Mouse (Mus musculus) heart, embryonic 12.5 days (tissue): ENCODE data around the gene Hacd4. TPM values are rescaled to one million over a fixed set of nuclear protein-coding genes. Genes with fewer than 3 reads are reported as not detected.
"Not testable (repeated sequence)": the region's sequence is repeated elsewhere in the genome, so short reads cannot be mapped to it uniquely, and the experiment has no call there.

Experiments
- ATAC-seq: fragments of 200-750 bp; cut with Nextera tagmentation; 2 replicates; pipeline ENCODE4 v1.8.0; 2017; ENCODE audit warnings: moderate TSS enrichment, moderate library complexity; ENCODE audit not compliant: insufficient number of reproducible peaks, low FRiP score
- H3K27ac ChIP-seq: fragments of 300-500 bp; sonication (generic); 2 replicates; pipeline ENCODE4 v1.5.1; 2016; ENCODE audit warnings: mild to moderate bottlenecking, moderate library complexity; ENCODE audit not compliant: poor library complexity, severe bottlenecking
- H3K27me3 ChIP-seq: fragments of 300-500 bp; sonication (generic); replicated peaks from 2 replicates; pipeline ENCODE4 v1.6.1; 2016; ENCODE audit warnings: mild to moderate bottlenecking, moderate library complexity
- H3K36me3 ChIP-seq: fragments of 300-500 bp; sonication (generic); 2 replicates; pipeline ENCODE4 v1.6.1; 2016; ENCODE audit warnings: mild to moderate bottlenecking, moderate library complexity
- H3K4me1 ChIP-seq: fragments of 300-500 bp; sonication (generic); replicated peaks from 2 replicates; pipeline ENCODE4 v1.6.1; 2016; ENCODE audit warnings: mild to moderate bottlenecking
- H3K4me2 ChIP-seq: fragments of 300-500 bp; sonication (generic); 2 replicates; pipeline ENCODE4 v1.6.1; 2016; ENCODE audit warnings: mild to moderate bottlenecking, moderate library complexity
- H3K4me3 ChIP-seq: fragments of 300-500 bp; sonication (generic); 2 replicates; pipeline ENCODE4 v1.5.1; 2016; ENCODE audit warnings: mild to moderate bottlenecking
- H3K9ac ChIP-seq: fragments of 300-500 bp; sonication (generic); 2 replicates; pipeline ENCODE4 v1.6.1; 2016; ENCODE audit warnings: mild to moderate bottlenecking, moderate library complexity
- H3K9me3 ChIP-seq: fragments of 300-500 bp; sonication (generic); replicated peaks from 2 replicates; pipeline ENCODE4 v1.6.1; 2016; ENCODE audit warnings: mild to moderate bottlenecking, moderate library complexity
- WGBS: fragments of 180-500 bp; shearing (Covaris S2); methylation state at CpG from one replicate; pipeline ENCODE4 v1.1.7; 2016; 5-methylcytosine and 5-hydroxymethylcytosine counted together
- polyA plus RNA-seq: library from polyadenylated mRNA; unstranded; fragments of >200 nt; fragmentation: Nextera tagmentation; extraction: Ambion mirVana; gene quantifications from 2 replicates; pipeline ENCODE4 v1.2.1, GENCODE M21; 2016

Gene Hacd4
- polyA plus RNA-seq, 1 experiment from 2014 or later, result 8.8 TPM

DNA sequence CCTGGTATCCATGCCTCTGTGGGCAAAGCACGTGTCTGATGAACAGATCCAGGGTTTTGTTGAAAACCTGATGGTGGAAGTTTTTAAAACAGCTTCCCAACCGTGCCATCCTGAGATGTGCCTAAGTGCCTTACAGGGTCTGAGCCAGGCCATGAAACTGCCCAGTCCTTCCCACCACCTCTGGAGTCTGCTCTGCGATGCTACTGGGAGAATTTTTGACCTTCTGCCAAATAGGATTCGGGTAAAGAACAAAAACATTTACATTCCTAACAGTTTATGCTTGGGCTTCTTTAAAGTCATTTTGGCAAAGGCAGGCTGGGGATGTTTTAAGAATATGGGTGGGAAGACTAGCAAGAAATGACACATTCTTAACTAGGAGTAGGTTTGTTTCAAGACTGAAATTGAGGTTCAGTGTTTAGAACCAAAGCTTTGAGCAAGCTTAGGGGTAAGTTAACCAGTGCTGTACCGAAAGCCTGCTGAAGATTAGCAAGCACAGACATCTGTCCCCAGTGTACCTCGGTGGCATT, 41.7 kb downstream of the Hacd4 start:
- Histone ChIP-seq H3K4me2 (no peak overlapping the region), H3K9me3 (no peaks in the 10 kb centered on the region), H3K27ac (no peak overlapping the region), H3K27me3 (no peaks in the 10 kb centered on the region), H3K4me1 (no peaks in the 10 kb centered on the region), H3K9ac (no peak overlapping the region), H3K4me3 (no peak overlapping the region), H3K36me3 (no peaks in the 10 kb centered on the region)
- WGBS, result 61% methylated on average over 6 of the region's 6 CpGs
- ATAC-seq, result no peak

DNA sequence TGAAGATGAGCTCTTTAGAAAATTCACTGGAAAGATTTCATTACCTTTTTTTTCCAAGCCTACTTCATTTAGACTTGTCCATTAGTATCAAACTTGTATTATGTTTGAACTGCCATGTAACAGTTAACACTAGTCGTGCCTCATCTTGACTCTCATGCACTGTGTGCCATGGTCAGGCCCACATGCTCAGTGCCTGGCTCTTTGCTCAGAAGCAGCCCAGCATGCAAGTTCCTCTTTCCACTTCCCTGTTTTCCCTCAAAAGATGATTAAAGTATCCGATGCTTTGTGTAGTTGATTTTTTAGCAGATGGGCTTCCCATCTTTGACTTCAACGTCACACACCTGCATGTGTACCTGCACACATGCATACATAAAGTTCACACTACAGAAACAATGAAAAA, 43.0 kb downstream of the Hacd4 start:
- no peak for ATAC-seq
- H3K4me3 ChIP-seq, result no peak overlapping the region
- no peaks in the 10 kb centered on the region for H3K4me1 ChIP-seq
- no peaks in the 10 kb centered on the region for H3K36me3 ChIP-seq
- H3K27me3 ChIP-seq, result no peaks in the 10 kb centered on the region
- H3K9ac ChIP-seq, result no peak overlapping the region
- no peaks in the 10 kb centered on the region for H3K9me3 ChIP-seq
- H3K27ac ChIP-seq, result no peak overlapping the region
- WGBS, result 81% methylated on average over 3 of the region's 3 CpGs
- no peak overlapping the region for H3K4me2 ChIP-seq

DNA sequence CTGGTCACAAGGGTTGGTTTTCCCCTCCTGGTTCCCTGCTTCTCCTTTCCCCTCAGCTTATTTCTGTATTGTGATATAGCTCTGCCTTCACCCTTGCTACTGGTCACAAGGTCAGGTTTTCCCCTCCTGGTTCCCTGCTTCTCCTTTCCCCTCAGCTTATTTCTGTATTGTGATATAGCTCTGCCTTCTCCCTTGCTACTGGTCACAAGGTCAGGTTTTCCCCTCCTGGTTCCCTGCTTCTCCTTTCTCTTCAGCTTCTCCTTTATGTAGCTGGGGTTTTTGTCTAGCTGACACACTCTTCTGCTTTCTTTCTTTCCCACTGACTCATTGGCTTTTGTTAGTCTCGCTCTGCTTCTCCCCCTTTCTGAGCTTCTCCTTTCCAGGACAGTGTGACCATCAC, 48.1 kb downstream of the Hacd4 start:
- H3K27me3 ChIP-seq, result not testable (repeated sequence)

GRCm38 (mm10) chr4:88390036-88390435, 48.7 kb downstream of the Hacd4 start:
- Histone ChIP-seq H3K9ac (no peak overlapping the region), H3K27ac (no peak overlapping the region), H3K27me3 (no peaks in the 10 kb centered on the region), H3K4me3 (no peak overlapping the region), H3K9me3 (no peaks in the 10 kb centered on the region), H3K4me2 (no peak overlapping the region), H3K36me3 (no peaks in the 10 kb centered on the region), H3K4me1 (no peaks in the 10 kb centered on the region)
- ATAC-seq, result no peak
- WGBS, result 75% methylated on average over 1 of the region's 1 CpGs

More for the DNA sequence above, 48.1 kb downstream of the Hacd4 start:
- 82% methylated on average over 1 of the region's 1 CpGs for WGBS
- H3K9ac ChIP-seq, H3K4me3 ChIP-seq, H3K4me1 ChIP-seq, H3K36me3 ChIP-seq, H3K4me2 ChIP-seq, H3K9me3 ChIP-seq, ATAC-seq, H3K27ac ChIP-seq: not testable (repeated sequence)

GRCm38 (mm10) chr4:88372293-88373224, 66.2 kb downstream of the Hacd4 start:
- no peak for ATAC-seq
- no peak overlapping the region for H3K9ac ChIP-seq
- H3K4me2 ChIP-seq, result no peak overlapping the region
- H3K36me3 ChIP-seq, result peaks cover 5% of the 10 kb centered on the region; the same call in 1 of the 2 replicates
- 0 out of 2 replicates have a peak, but pooled peaks cover 3% of the 10 kb centered on the region for H3K4me1 ChIP-seq
- H3K4me3 ChIP-seq, result no peak overlapping the region
- WGBS, result 78% methylated on average over 18 of the region's 18 CpGs
- no peaks in the 10 kb centered on the region for H3K9me3 ChIP-seq
- no peak overlapping the region for H3K27ac ChIP-seq
- H3K27me3 ChIP-seq, result no peaks in the 10 kb centered on the region

- Histone ChIP-seq H3K4me3 (no peak overlapping the region), H3K9me3 (no peaks in the 10 kb centered on the region), H3K4me2 (no peak overlapping the region), H3K27ac (no peak overlapping the region), H3K27me3 (no peaks in the 10 kb centered on the region), H3K36me3 (peaks cover 5% of the 10 kb centered on the region; the same call in 1 of the 2 replicates), H3K9ac (no peak overlapping the region), H3K4me1 (0 out of 2 replicates have a peak, but pooled peaks cover 3% of the 10 kb centered on the region)
- no peak for ATAC-seq
- 92% methylated on average over 8 of the region's 8 CpGs for WGBS
Observed at GRCm38 (mm10) chr4:88370819-88371218, 67.9 kb downstream of the Hacd4 start.

- H3K4me2 ChIP-seq, result no peak overlapping the region
- H3K9me3 ChIP-seq, result no peaks in the 10 kb centered on the region
- no peaks in the 10 kb centered on the region for H3K27me3 ChIP-seq
- H3K9ac ChIP-seq, result no peak overlapping the region
- WGBS, result 87% methylated on average over 6 of the region's 6 CpGs
- H3K4me1 ChIP-seq, result 0 out of 2 replicates have a peak, but pooled peaks cover 3% of the 10 kb centered on the region
- no peak overlapping the region for H3K4me3 ChIP-seq
- no peak overlapping the region for H3K27ac ChIP-seq
- ATAC-seq, result no peak
- peaks cover 5% of the 10 kb centered on the region; the same call in 1 of the 2 replicates for H3K36me3 ChIP-seq
Observed at GRCm38 (mm10) chr4:88369951-88370350, 68.8 kb downstream of the Hacd4 start.

GRCm38 (mm10) chr4:88357431-88357830, 81.3 kb downstream of the Hacd4 start:
- H3K27ac ChIP-seq, result no peak overlapping the region
- 0 out of 2 replicates have a peak, but pooled peaks cover 4% of the 10 kb centered on the region for H3K36me3 ChIP-seq
- no peak for ATAC-seq
- no peaks in the 10 kb centered on the region for H3K9me3 ChIP-seq
- H3K27me3 ChIP-seq, result no peaks in the 10 kb centered on the region
- H3K4me3 ChIP-seq, result no peak overlapping the region
- no peak overlapping the region for H3K4me2 ChIP-seq
- H3K4me1 ChIP-seq, result no peaks in the 10 kb centered on the region
- H3K9ac ChIP-seq, result no peak overlapping the region
- 67% methylated on average over 3 of the region's 3 CpGs for WGBS

DNA sequence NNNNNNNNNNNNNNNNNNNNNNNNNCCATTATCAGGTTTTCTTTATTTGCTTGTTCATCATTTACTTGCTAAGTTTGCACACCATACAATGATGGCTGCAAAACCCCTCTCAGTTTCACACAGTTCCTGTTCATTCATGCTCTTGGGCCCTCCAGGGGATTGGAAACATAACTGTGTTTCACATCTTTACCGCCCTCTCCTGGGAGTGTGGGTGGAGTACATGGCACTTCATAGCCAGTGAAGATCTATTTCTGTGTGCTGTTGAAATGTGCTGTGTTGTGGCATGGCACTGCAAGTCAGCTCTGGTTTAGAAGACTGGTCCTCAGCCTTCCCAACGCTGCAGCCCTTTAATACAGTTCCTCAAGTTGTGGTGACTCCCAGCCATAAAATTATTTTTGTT, 82.1 kb downstream of the Hacd4 start:
- Histone ChIP-seq H3K4me2 (no peak overlapping the region), H3K27me3 (no peaks in the 10 kb centered on the region), H3K27ac (no peak overlapping the region), H3K36me3 (0 out of 2 replicates have a peak, but pooled peaks cover 4% of the 10 kb centered on the region), H3K9ac (no peak overlapping the region), H3K4me3 (no peak overlapping the region), H3K9me3 (no peaks in the 10 kb centered on the region), H3K4me1 (no peaks in the 10 kb centered on the region)
- no peak for ATAC-seq
- 54% methylated on average over 2 of the region's 2 CpGs for WGBS

GRCm38 (mm10) chr4:88350910-88351309, 87.8 kb downstream of the Hacd4 start:
- no peaks in the 10 kb centered on the region for H3K27me3 ChIP-seq
- no peak overlapping the region for H3K4me3 ChIP-seq
- H3K9me3 ChIP-seq, result no peaks in the 10 kb centered on the region
- no peak overlapping the region for H3K9ac ChIP-seq
- H3K27ac ChIP-seq, result no peak overlapping the region
- no peaks in the 10 kb centered on the region for H3K4me1 ChIP-seq
- H3K36me3 ChIP-seq, result no peaks in the 10 kb centered on the region
- ATAC-seq, result no peak; the same call in 1 of the 2 replicates
- WGBS, result 6% methylated on average over 4 of the region's 4 CpGs
- H3K4me2 ChIP-seq, result no peak overlapping the region
